Mouse (Mus musculus): ENCODE measurements around the gene Myb.

DNA sequence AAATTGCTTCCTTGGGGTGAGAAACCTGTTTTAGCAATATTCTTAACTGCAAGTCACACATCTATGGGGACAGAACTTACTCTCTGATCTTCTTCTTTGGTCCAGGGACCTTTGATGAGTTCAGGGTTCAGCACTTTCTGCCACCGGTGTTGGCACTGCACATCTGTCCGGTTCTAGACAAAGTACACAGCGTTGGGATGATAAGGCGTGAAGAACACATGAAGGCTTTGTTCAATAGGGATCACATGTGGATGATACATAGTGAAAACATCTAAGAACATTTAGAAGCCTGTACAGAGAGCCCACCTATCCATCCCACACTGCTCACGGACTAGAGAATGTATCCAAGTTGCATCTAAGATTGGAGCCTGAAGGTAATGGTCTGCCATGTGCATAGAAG, 8.0 kb downstream of the Myb start:
- no peak for TF ChIP-seq CTCF (IDR thresholded peaks at IDR 0.05; ENCODE audit: low read depth)
- no peak for TF ChIP-seq EP300 (IDR thresholded peaks at IDR 0.05; ENCODE audit: low read depth)
